Mouse (Mus musculus) bone marrow macrophage, adult 2 months (primary cell): ENCODE data around the gene Fbxw17.

ENCODE experiments used
- CTCF ChIP-seq: IDR thresholded peaks from 2 replicates; pipeline ENCODE4 v1.5.1; 2012; ENCODE audit warnings: low read depth, mild to moderate bottlenecking, low read length, moderate library complexity
- POLR2A ChIP-seq: IDR thresholded peaks from 2 replicates; pipeline ENCODE4 v1.6.1; 2012; ENCODE audit warnings: mild to moderate bottlenecking, low read depth, low read length, borderline replicate concordance

GRCm38 (mm10) chr13:50467007-50467406, 49.3 kb downstream of the Fbxw17 start, which contains the start of gene Nutm2:
- no peak for TF ChIP-seq CTCF
- no peak for TF ChIP-seq POLR2A
